Mouse (Mus musculus): ENCODE measurements around the gene Nxnl2. TPM values are rescaled to one million over a fixed set of nuclear protein-coding genes. Genes with fewer than 3 reads are reported as not detected.

Gene Nxnl2
- total RNA-seq (2014; rRNA removed) (0.07 and 0.09 TPM in 2 replicates), polyA plus RNA-seq (2012; rRNA removed) (0.06 TPM in 1 of 2 replicates, not detected in the other)

DNA sequence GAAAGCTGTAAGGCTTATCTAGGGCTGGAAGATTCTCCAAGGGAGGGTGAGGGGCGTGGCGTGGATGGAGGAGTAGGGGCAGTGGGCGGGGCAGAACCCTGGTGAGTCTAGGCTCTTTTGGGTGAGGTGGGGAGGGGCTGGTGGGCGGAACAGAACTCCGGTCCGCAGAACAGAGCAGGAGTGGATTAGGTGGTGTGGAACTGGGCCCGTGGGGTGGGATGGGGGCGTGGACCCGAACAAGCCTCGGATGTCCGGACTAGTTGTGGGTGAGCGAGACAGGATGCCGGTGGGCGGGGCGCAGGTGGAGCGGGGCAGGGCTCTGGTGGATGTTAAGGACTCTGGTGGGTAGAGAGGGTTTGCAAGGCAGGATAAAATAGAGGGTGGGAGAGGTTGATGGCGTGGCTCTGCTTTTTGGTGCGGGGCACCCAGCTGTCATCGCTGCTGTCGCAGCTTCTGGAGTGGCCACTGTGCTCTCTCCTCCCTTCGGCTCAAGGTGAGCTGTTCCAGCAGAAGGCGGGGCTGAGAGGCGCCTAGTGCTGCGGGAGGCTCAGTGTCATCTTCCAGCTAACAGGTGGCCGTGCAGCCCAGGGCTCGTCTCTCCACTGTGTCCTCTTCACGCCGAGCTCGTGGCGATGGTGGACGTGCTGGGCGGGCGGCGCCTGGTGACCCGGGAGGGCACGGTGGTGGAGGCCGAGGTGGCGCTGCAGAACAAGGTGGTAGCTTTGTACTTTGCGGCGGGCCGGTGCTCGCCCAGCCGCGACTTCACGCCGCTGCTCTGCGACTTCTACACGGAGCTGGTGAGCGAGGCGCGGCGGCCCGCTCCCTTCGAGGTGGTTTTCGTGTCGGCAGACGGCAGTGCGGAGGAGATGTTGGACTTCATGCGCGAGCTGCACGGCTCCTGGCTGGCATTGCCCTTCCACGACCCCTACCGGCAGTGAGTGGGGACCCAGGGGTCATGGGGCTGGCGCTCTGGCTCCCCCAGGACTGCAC lies at the start of gene Nxnl2:
Nxnl2 (plus strand) TSS at position 332 of the 990 bp plus-strand sequence.
- Histone ChIP-seq H3K4me3 (ENCODE audit: insufficient read depth, low read depth, low read length) (peak within 1 kb of the TSS; percentile 46), H3K27me3 (ENCODE audit: control insufficient read depth, insufficient read depth, low read length) (no peaks in the 10 kb centered on the region), H3K79me2 (ENCODE audit: control insufficient read depth, insufficient read depth, low read length) (no peaks in the 10 kb centered on the region), H3K4me1 (ENCODE audit: control insufficient read depth, insufficient read depth, low read length) (no peaks in the 10 kb centered on the region), H3K36me3 (ENCODE audit: control insufficient read depth, insufficient read depth, low read length) (no peaks in the 10 kb centered on the region), H3K27ac (replicated peaks; ENCODE audit: insufficient read depth, low read depth, low read length) (no peak within 1 kb of the TSS), H3K9ac (ENCODE audit: low read depth, low read length) (peak within 1 kb of the TSS; percentile 43)
- TF ChIP-seq CTCF (IDR thresholded peaks at IDR 0.05; ENCODE audit: low read depth, low read length) (peak; percentile 72), POLR2A (IDR thresholded peaks at IDR 0.05; ENCODE audit: extremely low read depth, insufficient read depth, low read length) (no peak)
- DNase-seq (ENCODE audit: extremely low read depth, low read depth, low spot score), result peak; percentile 20
- WGBS, result 3% methylated on average over 64 of the region's 64 CpGs

GRCm38 (mm10) chr13:51121966-51122365 lies 48.9 kb upstream of the Nxnl2 start:
- WGBS, result 62% methylated on average over 1 of the region's 1 CpGs
- peaks cover 23% of the 10 kb centered on the region for H3K4me1 ChIP-seq (ENCODE audit: control insufficient read depth, insufficient read depth, low read length)
- TF ChIP-seq POLR2A (IDR thresholded peaks at IDR 0.05; ENCODE audit: extremely low read depth, insufficient read depth, low read length), result no peak
- no peak for TF ChIP-seq CTCF (IDR thresholded peaks at IDR 0.05; ENCODE audit: low read depth, low read length)
- no peak overlapping the region for H3K4me3 ChIP-seq (ENCODE audit: insufficient read depth, low read depth, low read length)
- H3K27ac ChIP-seq (replicated peaks; ENCODE audit: insufficient read depth, low read depth, low read length), result no peak overlapping the region
- H3K9ac ChIP-seq (ENCODE audit: low read depth, low read length), result no peak overlapping the region
- DNase-seq (ENCODE audit: extremely low read depth, low read depth, low spot score), result no peak
- no peaks in the 10 kb centered on the region for H3K27me3 ChIP-seq (ENCODE audit: control insufficient read depth, insufficient read depth, low read length)
- H3K36me3 ChIP-seq (ENCODE audit: control insufficient read depth, insufficient read depth, low read length), result peaks cover 5% of the 10 kb centered on the region
- H3K79me2 ChIP-seq (ENCODE audit: control insufficient read depth, insufficient read depth, low read length), result peaks cover 74% of the 10 kb centered on the region

GRCm38 (mm10) chr13:51122771-51123170 lies 48.1 kb upstream of the Nxnl2 start:
- Histone ChIP-seq H3K36me3 (ENCODE audit: control insufficient read depth, insufficient read depth, low read length) (peaks cover 5% of the 10 kb centered on the region), H3K27me3 (ENCODE audit: control insufficient read depth, insufficient read depth, low read length) (no peaks in the 10 kb centered on the region), H3K27ac (replicated peaks; ENCODE audit: insufficient read depth, low read depth, low read length) (no peak overlapping the region), H3K4me1 (ENCODE audit: control insufficient read depth, insufficient read depth, low read length) (peaks cover 23% of the 10 kb centered on the region), H3K4me3 (ENCODE audit: insufficient read depth, low read depth, low read length) (no peak overlapping the region), H3K9ac (ENCODE audit: low read depth, low read length) (no peak overlapping the region), H3K79me2 (ENCODE audit: control insufficient read depth, insufficient read depth, low read length) (peaks cover 67% of the 10 kb centered on the region)
- no peak for DNase-seq (ENCODE audit: extremely low read depth, low read depth, low spot score)
- TF ChIP-seq CTCF (IDR thresholded peaks at IDR 0.05; ENCODE audit: low read depth, low read length) (no peak), POLR2A (IDR thresholded peaks at IDR 0.05; ENCODE audit: extremely low read depth, insufficient read depth, low read length) (no peak)
- WGBS, result 92% methylated on average over 8 of the region's 8 CpGs

DNA sequence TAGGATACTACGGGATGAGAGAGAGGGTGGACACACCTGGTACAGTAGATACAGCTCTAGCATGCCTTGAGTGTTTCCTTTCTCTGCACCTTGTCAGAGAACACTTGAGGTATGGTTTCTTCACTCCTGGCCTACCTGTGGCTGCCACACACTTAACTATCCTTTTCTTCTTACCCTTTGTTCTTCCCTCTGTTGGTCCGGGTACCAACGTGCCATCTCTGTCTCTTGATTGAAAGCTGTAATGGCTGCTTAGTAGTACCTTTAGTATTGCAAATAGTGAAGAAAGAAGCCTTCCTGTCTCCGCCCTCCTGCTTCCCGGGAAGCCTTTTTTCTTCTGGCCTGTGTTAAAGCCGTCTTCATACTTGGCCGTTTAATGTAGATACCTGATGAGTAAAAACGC lies 45.5 kb upstream of the Nxnl2 start:
- Histone ChIP-seq H3K79me2 (ENCODE audit: control insufficient read depth, insufficient read depth, low read length) (peaks cover 55% of the 10 kb centered on the region), H3K27ac (replicated peaks; ENCODE audit: insufficient read depth, low read depth, low read length) (no peak overlapping the region), H3K36me3 (ENCODE audit: control insufficient read depth, insufficient read depth, low read length) (peaks cover 11% of the 10 kb centered on the region), H3K4me3 (ENCODE audit: insufficient read depth, low read depth, low read length) (no peak overlapping the region), H3K27me3 (ENCODE audit: control insufficient read depth, insufficient read depth, low read length) (no peaks in the 10 kb centered on the region), H3K4me1 (ENCODE audit: control insufficient read depth, insufficient read depth, low read length) (peaks cover 13% of the 10 kb centered on the region), H3K9ac (ENCODE audit: low read depth, low read length) (no peak overlapping the region)
- TF ChIP-seq CTCF (IDR thresholded peaks at IDR 0.05; ENCODE audit: low read depth, low read length) (no peak), POLR2A (IDR thresholded peaks at IDR 0.05; ENCODE audit: extremely low read depth, insufficient read depth, low read length) (no peak)
- 79% methylated on average over 8 of the region's 8 CpGs for WGBS
- no peak for DNase-seq (ENCODE audit: extremely low read depth, low read depth, low spot score)

DNA sequence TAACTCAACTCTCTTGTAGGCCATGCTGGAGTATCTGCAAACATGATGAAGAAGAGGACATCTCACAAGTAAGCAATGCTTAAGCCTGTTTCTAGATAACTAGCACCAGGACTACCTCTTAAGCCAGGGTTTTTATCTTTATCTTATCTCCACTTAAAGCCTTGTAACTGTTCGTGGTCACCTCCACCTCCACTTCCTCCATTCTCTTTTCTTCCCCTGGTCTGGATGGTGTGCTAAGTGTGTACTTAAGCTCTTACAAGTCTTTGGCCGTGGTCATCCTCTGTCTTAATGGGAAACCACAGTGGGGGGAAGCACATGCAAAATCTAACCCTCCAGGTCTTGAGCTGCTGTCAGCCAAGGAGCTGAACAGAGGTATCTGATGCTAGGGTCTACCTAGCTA lies 42.9 kb upstream of the Nxnl2 start:
- no peak for DNase-seq (ENCODE audit: extremely low read depth, low read depth, low spot score)
- Histone ChIP-seq H3K27ac (replicated peaks; ENCODE audit: insufficient read depth, low read depth, low read length) (no peak overlapping the region), H3K4me3 (ENCODE audit: insufficient read depth, low read depth, low read length) (no peak overlapping the region), H3K4me1 (ENCODE audit: control insufficient read depth, insufficient read depth, low read length) (peaks cover 5% of the 10 kb centered on the region; the same call in 1 of the 2 replicates), H3K79me2 (ENCODE audit: control insufficient read depth, insufficient read depth, low read length) (peaks cover 38% of the 10 kb centered on the region), H3K9ac (ENCODE audit: low read depth, low read length) (no peak overlapping the region), H3K27me3 (ENCODE audit: control insufficient read depth, insufficient read depth, low read length) (no peaks in the 10 kb centered on the region), H3K36me3 (ENCODE audit: control insufficient read depth, insufficient read depth, low read length) (peaks cover 13% of the 10 kb centered on the region)
- 83% methylated on average over 2 of the region's 2 CpGs for WGBS
- TF ChIP-seq CTCF (IDR thresholded peaks at IDR 0.05; ENCODE audit: low read depth, low read length) (no peak), POLR2A (IDR thresholded peaks at IDR 0.05; ENCODE audit: extremely low read depth, insufficient read depth, low read length) (no peak)

Data from liver, adult 2 months (tissue).